Mouse (Mus musculus) intestine, postnatal 0 days (tissue): ENCODE measurements around the gene Pkd1l2. TPM values are rescaled to one million over a fixed set of nuclear protein-coding genes. Genes with fewer than 3 reads are reported as not detected.
A peak's percentile ranks its signal among the peaks of the same experiment; 100 is the strongest.

Experiments used
- ATAC-seq: fragments of 200-750 bp; cut with Nextera tagmentation; 2 replicates; pipeline ENCODE4 v1.8.0; 2017; ENCODE audit warnings: mild to moderate bottlenecking, moderate TSS enrichment, moderate library complexity
- H3K27ac ChIP-seq: fragments of 300-500 bp; sonication (generic); 2 replicates; pipeline ENCODE4 v1.5.1; 2014; ENCODE audit warnings: mild to moderate bottlenecking, low read depth, low read length, moderate library complexity
- H3K27me3 ChIP-seq: fragments of 300-500 bp; sonication (generic); replicated peaks from 2 replicates; pipeline ENCODE4 v1.6.1; 2014; ENCODE audit warnings: low read length, mixed read lengths; ENCODE audit not compliant: control insufficient read depth, insufficient read depth
- H3K36me3 ChIP-seq: fragments of 300-500 bp; sonication (generic); 2 replicates; pipeline ENCODE4 v1.6.1; 2014; ENCODE audit warnings: mild to moderate bottlenecking, moderate library complexity; ENCODE audit not compliant: control insufficient read depth, insufficient read depth
- H3K4me1 ChIP-seq: fragments of 300-500 bp; sonication (generic); replicated peaks from 2 replicates; pipeline ENCODE4 v1.6.1; 2014; ENCODE audit warnings: antibody characterized with exemption, low read length, mixed read lengths; ENCODE audit not compliant: control insufficient read depth, insufficient read depth
- H3K4me2 ChIP-seq: fragments of 300-500 bp; sonication (generic); replicated peaks from 2 replicates; pipeline ENCODE4 v1.6.1; 2014; ENCODE audit warnings: low read depth, mild to moderate bottlenecking, moderate library complexity
- H3K4me3 ChIP-seq: fragments of 300-500 bp; sonication (generic); 2 replicates; pipeline ENCODE4 v1.5.1; 2014; ENCODE audit warnings: low read depth, low read length
- H3K9ac ChIP-seq: fragments of 300-500 bp; sonication (generic); 2 replicates; pipeline ENCODE4 v1.6.1; 2014; ENCODE audit warnings: mild to moderate bottlenecking, low read depth, low read length
- H3K9me3 ChIP-seq: fragments of 300-500 bp; sonication (generic); 2 replicates; pipeline ENCODE4 v1.6.1; 2016; ENCODE audit warnings: mixed run types; ENCODE audit not compliant: control insufficient read depth
- CTCF ChIP-seq: sonication (generic); IDR thresholded peaks from 2 replicates; pipeline ENCODE4 v1.5.1; 2016; ENCODE audit warnings: low read depth, mild to moderate bottlenecking, control low read depth, antibody characterized with exemption, moderate library complexity
- WGBS: fragments of 180-500 bp; shearing (Covaris S2); extraction: QIAGEN DNeasy Blood & Tissue Kit; methylation state at CpG from one replicate; pipeline ENCODE4 v1.1.7; 2014; 5-methylcytosine and 5-hydroxymethylcytosine counted together
- polyA plus RNA-seq: library from polyadenylated mRNA; unstranded; fragments of >200 nt; fragmentation: Nextera tagmentation; extraction: Ambion mirVana; gene quantifications from 2 replicates; pipeline ENCODE4 v1.2.1, GENCODE M21; 2015

Gene Pkd1l2
- polyA plus RNA-seq, 1 experiment from 2014 or later, result 0.33 TPM

GRCm38 (mm10) chr8:116975606-116976005, 106.6 kb downstream of the Pkd1l2 start:
- ATAC-seq, result no peak
- Histone ChIP-seq H3K4me1 (peaks cover 5% of the 10 kb centered on the region; the same call in 1 of the 2 replicates), H3K9ac (no peak overlapping the region), H3K4me2 (no peak overlapping the region), H3K4me3 (no peak overlapping the region), H3K9me3 (no peaks in the 10 kb centered on the region), H3K36me3 (no peaks in the 10 kb centered on the region), H3K27me3 (no peaks in the 10 kb centered on the region), H3K27ac (no peak overlapping the region)
- no peak for TF ChIP-seq CTCF
- 53% methylated on average over 5 of the region's 5 CpGs for WGBS

DNA sequence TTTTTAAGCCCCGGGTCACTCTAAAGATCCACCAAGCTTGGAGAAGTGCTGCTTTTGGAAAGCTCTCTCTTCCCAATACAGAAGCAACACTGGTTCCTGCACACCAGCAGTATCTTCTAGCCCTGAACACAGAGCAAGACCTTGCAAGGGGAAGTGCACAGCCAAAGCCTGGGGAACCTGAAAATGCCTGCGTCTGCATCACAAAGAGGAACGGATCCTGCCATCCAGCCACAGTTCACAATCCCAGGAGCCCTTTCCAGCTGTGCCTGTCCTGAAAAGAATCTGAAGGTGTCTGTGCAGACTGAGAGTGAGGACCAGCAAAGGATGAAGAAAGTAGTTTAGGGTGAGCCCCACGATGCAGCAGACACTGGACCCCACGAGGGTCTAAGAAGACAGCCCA, 107.2 kb downstream of the Pkd1l2 start:
- H3K27ac ChIP-seq, result no peak overlapping the region
- 52% methylated on average over 5 of the region's 5 CpGs for whole genome bisulfite sequencing
- no peaks in the 10 kb centered on the region for H3K9me3 ChIP-seq
- H3K4me1 ChIP-seq, result peaks cover 5% of the 10 kb centered on the region; the same call in 1 of the 2 replicates
- H3K27me3 ChIP-seq, result no peaks in the 10 kb centered on the region
- H3K9ac ChIP-seq, result no peak overlapping the region
- TF ChIP-seq CTCF, result no peak
- no peak overlapping the region for H3K4me3 ChIP-seq
- H3K4me2 ChIP-seq, result no peak overlapping the region
- H3K36me3 ChIP-seq, result no peaks in the 10 kb centered on the region
- ATAC-seq, result no peak

DNA sequence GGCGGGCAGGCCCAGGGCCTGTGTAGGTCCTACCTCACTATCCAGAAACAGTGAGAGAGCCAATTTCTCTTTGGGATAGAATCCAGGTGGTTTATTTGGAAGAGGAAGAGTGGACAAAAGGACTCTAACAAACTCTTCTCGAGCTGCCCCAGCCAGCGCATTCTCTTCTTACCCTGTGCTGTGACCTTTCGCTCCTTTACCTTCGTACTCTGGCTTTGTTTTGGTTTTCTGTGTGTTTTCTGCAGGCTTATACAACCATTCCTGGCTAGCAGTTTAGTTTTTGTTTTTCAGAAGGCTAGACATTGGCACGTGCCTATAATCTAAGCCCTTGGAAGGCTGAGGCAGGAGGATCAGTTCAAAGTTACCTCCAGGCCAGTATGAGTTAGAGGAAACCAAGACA, 112.7 kb downstream of the Pkd1l2 start:
- no peaks in the 10 kb centered on the region for H3K4me1 ChIP-seq
- no peak overlapping the region for H3K9ac ChIP-seq
- no peak overlapping the region for H3K27ac ChIP-seq
- H3K4me3 ChIP-seq, result no peak overlapping the region
- H3K4me2 ChIP-seq, result no peak overlapping the region
- WGBS, result 84% methylated on average over 6 of the region's 6 CpGs
- no peaks in the 10 kb centered on the region for H3K9me3 ChIP-seq
- no peak for ATAC-seq
- no peak for TF ChIP-seq CTCF
- no peaks in the 10 kb centered on the region for H3K36me3 ChIP-seq
- no peaks in the 10 kb centered on the region for H3K27me3 ChIP-seq

GRCm38 (mm10) chr8:116954415-116954814, 127.8 kb downstream of the Pkd1l2 start:
- no peak overlapping the region for H3K4me3 ChIP-seq
- H3K4me1 ChIP-seq, result no peaks in the 10 kb centered on the region
- H3K27me3 ChIP-seq, result no peaks in the 10 kb centered on the region
- ATAC-seq, result no peak
- H3K4me2 ChIP-seq, result no peak overlapping the region
- H3K27ac ChIP-seq, result no peak overlapping the region
- no peaks in the 10 kb centered on the region for H3K9me3 ChIP-seq
- H3K9ac ChIP-seq, result no peak overlapping the region
- no peak for TF ChIP-seq CTCF
- peaks cover 60% of the 10 kb centered on the region for H3K36me3 ChIP-seq
- WGBS, result 92% methylated on average over 9 of the region's 9 CpGs

DNA sequence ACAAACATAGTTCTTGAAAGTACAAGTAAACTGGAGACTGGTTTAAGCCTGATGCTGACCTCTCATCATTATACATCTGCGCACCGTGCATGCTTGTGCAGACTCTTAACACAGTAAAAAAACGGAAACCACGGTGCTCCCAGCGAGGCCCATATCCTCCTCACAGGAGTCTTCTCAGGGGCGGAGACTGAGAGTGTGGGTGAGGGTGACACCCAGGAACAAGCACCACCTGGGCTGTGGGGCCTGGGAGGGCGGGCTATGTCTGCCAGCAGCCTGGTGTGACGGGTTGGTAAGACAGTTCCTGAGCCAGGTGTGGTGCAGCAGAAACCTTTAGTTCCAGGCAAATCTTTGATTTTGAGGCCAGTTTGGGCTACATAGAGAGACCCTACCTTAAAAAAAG, 129.8 kb downstream of the Pkd1l2 start:
- no peak overlapping the region for H3K4me3 ChIP-seq
- 83% methylated on average over 8 of the region's 8 CpGs for WGBS
- no peak for ATAC-seq
- H3K27me3 ChIP-seq, result no peaks in the 10 kb centered on the region
- H3K4me1 ChIP-seq, result no peaks in the 10 kb centered on the region
- TF ChIP-seq CTCF, result no peak
- no peak overlapping the region for H3K4me2 ChIP-seq
- H3K27ac ChIP-seq, result no peak overlapping the region
- H3K9ac ChIP-seq, result no peak overlapping the region
- peaks cover 44% of the 10 kb centered on the region for H3K36me3 ChIP-seq
- no peaks in the 10 kb centered on the region for H3K9me3 ChIP-seq

DNA sequence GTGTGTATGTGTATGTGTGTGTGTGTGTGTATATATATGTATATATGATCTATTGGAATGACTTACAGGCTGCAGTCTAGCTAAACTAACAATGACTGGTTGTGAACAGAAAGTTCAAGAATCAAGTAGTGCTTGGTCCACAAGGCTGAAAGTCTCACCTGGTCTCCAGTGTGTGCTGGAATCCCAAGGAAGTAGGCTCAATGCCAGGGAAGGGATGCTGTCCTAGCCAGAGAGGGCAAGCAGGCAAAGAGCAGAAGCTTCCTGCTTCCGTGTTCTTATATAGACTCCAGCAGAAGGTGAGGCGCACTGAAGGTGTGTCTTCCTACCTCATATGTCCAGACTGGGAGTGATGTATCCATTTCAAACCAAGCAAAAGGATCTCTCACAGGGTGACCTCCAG, 130.5 kb downstream of the Pkd1l2 start:
- H3K27me3 ChIP-seq, result no peaks in the 10 kb centered on the region
- 66% methylated on average over 2 of the region's 2 CpGs for WGBS
- no peak overlapping the region for H3K27ac ChIP-seq
- TF ChIP-seq CTCF, result no peak
- no peaks in the 10 kb centered on the region for H3K9me3 ChIP-seq
- no peak overlapping the region for H3K9ac ChIP-seq
- peak; percentile 29 for ATAC-seq
- H3K4me1 ChIP-seq, result no peaks in the 10 kb centered on the region
- no peak overlapping the region for H3K4me3 ChIP-seq
- H3K4me2 ChIP-seq, result no peak overlapping the region
- peaks cover 37% of the 10 kb centered on the region for H3K36me3 ChIP-seq

- Histone ChIP-seq H3K9ac (no peak overlapping the region), H3K4me2 (peak overlapping the region; percentile 17; the same call in 1 of the 2 replicates), H3K36me3 (peaks cover 33% of the 10 kb centered on the region), H3K27ac (no peak overlapping the region), H3K4me1 (no peaks in the 10 kb centered on the region), H3K9me3 (no peaks in the 10 kb centered on the region), H3K27me3 (no peaks in the 10 kb centered on the region), H3K4me3 (no peak overlapping the region)
- ATAC-seq, result peak; percentile 56; the same call in 1 of the 2 replicates
- WGBS, result 39% methylated on average over 5 of the region's 5 CpGs
- TF ChIP-seq CTCF, result no peak
Observed at GRCm38 (mm10) chr8:116951369-116951768, 130.9 kb downstream of the Pkd1l2 start.
